Mouse (Mus musculus) thymus, postnatal 25 days (tissue): Measurements from ENCODE around the gene Hk3.

Source experiments
- DNase-seq: peaks from one replicate; pipeline ENCODE4 v3.0.0; 2022

Gene Hk3

DNA sequence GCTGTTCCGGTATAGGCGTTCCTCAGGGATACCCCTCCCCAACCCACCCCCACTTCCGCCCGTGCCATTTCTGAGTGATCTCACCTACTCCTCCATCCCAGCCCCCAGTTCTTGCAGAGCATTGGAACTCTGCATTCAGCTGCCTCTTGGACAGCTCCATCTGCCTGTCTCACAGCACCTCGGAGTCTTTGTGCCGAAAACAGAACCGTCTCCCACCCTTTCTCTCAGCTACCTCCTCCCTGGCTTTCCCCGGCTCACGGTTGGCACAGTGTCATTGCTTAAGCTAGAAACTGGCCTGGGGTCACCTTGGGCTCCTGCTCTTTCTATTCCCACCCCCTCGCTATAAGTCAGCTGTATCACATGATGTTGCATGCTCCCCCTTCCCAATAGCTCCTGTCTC is 20.8 kb downstream of the Hk3 start:
- DNase-seq, result no peak

DNA sequence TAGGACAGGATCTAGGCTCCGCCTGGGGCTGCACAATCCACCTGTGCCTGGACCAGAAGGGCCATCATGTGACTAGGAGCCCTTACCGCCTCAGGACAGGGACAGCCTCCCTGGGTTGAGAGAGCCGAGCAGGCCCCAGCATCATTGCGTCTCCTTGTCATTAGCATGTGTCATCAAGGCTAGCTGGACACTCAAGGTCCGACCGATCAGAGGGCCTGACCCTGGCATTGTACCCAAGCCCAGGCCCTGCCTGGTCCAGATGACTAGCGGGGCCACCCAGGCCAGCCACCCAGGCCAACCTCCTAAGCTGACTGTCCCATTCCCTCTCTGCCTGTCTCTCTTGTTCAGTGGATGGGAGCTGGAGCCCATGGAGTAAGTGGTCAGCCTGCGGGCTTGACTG is 23.6 kb downstream of the Hk3 start:
- DNase-seq, result no peak

GRCm38 (mm10) chr13:54995161-54995560 is 26.0 kb downstream of the Hk3 start:
- DNase-seq, result no peak

DNA sequence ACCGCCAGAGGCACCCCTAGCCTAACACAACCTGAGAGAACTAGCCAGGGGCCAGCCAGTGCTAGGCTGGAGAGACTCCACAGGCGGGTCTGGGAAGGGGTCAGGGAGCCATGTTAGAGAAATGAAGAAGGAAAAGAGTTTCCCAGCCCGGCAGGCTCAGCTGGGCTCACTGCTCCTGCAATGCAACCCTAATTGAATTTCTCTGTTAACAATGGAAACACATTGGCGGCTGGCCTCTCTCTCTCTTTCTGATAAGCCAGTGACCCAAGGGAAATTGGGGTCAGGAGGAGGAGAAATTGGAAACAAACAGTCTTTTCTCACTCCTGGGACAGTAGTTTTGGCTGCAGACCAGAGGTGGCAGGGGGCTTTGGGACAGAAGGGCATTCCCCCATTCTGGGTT is 26.6 kb downstream of the Hk3 start:
- DNase-seq, result no peak

GRCm38 (mm10) chr13:54992215-54992614 is 29.0 kb downstream of the Hk3 start:
- no peak for DNase-seq

GRCm38 (mm10) chr13:54988181-54988760 is 32.9 kb downstream of the Hk3 start:
- no peak for DNase-seq

DNA sequence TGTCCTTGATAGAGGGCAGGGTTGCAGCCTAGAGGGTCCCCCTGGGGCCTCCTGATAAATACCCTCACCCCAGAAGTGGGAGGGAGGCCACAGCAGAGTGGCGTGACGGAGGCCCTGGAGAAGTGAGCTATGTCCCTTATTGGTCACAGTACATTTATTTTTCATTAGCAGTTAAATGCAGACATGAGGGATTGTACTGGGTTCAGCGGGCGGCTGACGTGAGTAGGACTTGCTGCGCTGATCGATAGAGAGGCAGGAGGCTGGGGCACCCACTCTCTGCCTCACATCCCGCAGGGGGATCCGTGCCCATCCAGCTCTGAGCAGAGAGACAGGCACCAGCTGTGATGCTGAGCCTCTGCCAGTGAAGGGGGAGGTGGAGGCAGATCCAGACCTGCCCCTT is 33.8 kb downstream of the Hk3 start:
- DNase-seq, result no peak

DNA sequence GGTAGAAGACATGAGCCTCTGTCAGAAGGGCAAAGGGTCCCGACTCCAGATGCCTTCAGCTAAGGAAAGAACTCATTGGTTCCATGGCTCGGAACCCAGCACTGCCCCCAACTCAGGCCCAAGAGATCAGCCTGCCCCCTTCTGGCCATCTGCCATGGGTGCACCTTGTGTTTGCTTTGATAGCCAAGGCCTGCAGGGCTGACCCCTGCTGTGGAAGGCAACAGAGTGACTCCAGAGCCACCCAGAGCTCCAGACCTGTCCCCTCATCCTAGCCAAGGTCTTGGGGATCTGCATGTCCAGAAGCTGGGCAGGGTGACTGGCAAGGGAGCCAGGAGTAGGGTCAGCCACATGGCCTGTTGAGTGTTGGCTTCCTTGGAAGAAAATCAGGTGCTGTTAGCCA is 37.6 kb downstream of the Hk3 start:
- DNase-seq, result no peak

- no peak for DNase-seq
These were observed 38.2 kb downstream of the Hk3 start for GRCm38 (mm10) chr13:54983001-54983400.

DNA sequence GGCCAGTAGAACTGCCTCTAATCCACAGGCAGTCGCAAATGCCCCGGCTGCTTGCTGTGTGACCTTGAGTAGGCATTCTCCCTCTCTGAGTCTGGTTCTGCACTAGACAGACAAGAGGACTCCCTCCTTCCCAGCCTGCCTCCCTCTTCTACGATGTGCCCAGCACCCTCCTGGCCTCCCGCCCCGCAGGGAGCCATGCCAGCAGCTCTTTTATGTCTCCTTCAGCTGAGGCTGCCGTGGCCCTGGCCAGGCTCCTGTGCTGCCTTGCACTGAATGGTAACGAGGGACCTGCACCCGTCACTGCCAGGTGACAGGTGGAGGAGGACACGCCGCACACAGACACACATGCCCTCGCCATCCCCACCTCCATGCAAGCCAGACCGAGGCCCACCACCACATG is 40.2 kb downstream of the Hk3 start:
- DNase-seq, result no peak

GRCm38 (mm10) chr13:54978804-54979203 is 42.4 kb downstream of the Hk3 start:
- no peak for DNase-seq

DNA sequence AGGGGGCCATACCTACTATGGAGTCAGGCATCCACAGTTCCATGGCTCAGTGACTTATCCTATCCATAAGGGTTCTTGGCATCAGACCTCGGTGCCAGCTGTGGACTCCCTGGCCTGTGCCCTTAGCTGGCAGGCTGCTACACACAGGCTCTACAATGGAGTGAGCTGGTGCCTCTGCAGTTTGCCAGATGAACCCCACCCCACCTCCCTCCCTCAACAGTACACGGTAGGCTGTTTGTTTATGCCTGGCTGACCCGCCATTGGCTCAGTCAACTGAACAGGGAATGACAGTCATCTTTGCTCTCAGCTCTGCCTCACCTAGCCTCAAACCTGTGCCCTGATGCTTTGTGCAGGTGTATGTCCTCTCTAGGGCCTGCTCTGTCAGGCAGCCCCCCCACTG is 45.6 kb downstream of the Hk3 start:
- no peak for DNase-seq

GRCm38 (mm10) chr13:54970521-54971247 is 50.5 kb downstream of the Hk3 start:
- peak; percentile 16 for DNase-seq

- no peak for DNase-seq
These were observed 51.7 kb downstream of the Hk3 start for GRCm38 (mm10) chr13:54969513-54969912.

GRCm38 (mm10) chr13:54968636-54969035 is 52.5 kb downstream of the Hk3 start:
- DNase-seq, result no peak

DNA sequence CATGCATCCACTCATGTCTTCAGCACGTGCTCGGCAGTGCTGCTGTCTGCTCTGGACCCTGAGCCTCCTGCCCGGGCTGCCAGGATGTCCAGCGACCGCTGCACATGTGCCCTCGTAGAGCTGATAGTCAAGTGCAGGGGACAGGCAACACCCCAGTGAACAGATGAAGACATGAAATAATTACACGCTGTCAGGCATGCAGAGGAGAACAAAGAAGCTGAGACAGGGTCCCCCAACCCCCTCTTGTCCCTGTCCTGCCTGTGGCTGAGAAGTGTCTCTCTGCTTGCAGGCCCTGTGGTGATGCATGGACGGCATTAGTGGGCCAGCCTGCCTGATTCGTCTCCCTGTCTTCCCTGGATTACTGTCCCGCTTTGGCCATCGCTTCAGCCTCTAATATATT is 53.7 kb downstream of the Hk3 start:
- no peak for DNase-seq

DNA sequence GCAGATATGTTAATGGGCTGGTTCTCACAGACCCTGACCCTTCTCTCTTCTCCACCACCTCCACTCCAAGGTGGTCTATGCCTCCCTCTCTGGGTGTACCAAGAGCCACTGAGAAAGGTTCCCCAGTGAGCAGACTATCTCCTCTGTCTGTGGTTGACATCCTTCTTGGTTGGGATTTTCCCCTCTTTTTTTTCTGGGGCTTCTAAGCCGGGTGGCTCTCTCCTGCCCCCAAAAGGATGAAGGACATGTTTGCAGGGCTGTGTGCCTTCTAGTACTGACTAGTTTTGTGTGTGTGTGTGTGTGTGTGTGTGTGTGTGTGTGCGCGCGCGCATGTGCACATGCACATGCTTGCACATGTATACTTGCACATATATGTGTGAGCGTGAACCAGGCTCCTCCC is 55.9 kb downstream of the Hk3 start:
- DNase-seq, result no peak

DNA sequence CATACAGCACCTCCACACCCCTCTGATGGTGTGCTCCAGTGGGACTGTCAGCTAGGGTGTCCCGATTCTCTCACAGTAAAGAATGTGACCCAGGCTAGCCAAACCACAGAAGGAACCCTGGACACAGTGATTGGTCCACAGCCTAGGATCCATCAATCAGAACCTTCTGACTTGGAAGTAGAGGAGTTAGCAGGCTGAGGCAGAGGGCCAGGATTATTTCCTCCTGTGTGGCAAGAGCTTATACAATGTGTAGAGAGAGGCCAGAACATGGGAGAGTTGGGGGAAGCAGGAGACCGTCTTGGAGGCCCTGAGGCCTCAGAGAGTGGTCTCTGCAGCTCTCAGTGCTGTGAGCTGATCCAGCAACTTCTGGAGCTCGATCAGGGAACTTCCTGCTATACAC is 60.7 kb downstream of the Hk3 start:
- DNase-seq, result no peak

DNA sequence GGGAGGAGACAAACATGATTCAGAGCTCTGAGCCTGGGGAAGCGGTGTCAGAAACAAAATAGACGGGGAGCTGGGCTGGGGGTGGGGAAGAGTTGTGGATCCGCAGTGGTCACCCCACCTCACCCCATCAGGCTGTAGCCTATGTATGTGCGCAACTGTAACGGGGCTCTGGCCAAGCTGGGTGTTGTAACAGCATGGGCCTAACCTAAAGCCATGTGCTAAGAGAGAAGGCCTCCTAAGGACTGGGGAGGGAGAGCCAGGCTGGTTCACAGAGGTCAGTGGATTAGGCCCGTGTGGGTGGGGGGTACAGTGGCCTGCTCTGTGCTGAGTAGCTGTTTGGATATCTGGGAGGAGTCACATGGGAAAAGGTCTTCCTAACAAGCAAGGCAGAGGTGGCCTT is 61.3 kb downstream of the Hk3 start:
- no peak for DNase-seq

DNA sequence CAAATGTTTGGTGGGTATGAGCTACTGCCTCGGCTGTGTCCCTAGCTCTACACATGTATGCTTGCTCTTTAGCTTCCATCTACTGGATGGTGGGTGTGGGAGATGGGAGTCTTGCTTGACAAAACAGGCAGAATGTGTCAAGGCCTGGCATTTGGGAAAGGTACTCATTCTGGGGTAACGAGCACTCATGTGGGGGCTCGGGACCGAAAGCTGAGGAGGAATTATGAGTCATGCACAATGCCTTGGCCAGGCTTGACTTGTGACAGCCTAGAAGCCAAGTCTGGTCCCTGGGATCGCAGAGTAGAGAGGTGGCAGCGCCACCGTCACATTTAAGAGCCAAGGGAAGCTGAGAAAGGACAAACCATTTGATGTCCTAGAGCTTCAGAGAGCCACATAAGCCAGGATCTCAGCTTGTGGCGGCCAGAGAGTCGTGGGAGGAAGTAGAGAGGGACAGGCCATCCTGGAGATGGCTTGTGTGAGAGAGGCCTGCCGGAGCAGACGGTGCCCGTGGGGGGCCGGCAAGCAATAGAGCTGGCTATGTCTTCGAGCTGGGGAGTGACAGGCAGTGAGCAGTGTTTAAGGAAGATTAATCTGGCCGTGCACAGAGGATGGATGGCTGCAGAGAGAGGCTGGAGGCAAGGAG is 62.0 kb downstream of the Hk3 start:
- DNase-seq, result no peak

DNA sequence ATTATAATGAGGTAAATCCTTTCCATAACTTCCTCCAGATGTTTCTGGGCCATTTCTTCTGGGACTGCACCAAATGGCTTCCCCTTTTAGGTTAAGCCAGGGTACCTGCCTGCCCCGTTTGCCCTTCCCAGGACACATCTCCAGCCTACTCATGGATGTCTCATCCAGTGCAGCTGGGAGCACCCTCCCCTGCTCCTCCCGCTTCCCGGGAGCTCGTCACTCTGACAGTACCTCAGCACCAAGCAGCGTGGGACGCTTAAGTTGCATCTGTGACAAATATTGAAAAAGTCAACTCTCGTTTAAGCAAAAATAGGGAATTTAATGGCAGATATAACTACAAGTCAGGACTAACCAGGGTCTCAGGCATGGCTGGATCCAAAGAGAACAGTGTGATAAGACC is 63.9 kb downstream of the Hk3 start:
- no peak for DNase-seq
